Mouse (Mus musculus) forelimb bud, embryonic 11.5 days (tissue): Measurements from ENCODE around the gene Gm10775.

ENCODE experiments used
- DNase-seq: peaks from one replicate; pipeline ENCODE4 v3.0.0-alpha.2; 2012; ENCODE audit warnings: low read depth, low spot score

Gm10775 gene

DNA sequence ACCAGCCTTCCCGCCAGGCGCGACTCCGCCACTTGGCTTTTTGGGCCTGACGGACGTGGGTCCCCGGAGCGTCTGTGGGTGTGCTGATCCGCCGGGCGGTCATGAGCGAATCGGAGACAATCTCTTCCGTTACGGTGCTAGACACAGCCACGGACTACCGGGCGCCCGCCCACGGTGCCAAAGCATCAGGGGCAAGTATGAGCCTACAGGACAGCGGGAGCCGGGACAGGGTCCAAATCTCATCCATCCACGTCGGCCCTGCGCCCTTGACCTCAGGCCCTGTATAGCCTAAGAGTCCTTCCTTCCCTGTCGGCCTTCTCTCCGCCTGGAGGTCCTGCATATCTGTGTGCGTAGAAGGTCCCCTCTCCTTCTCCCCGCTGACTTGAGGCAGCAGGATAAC lies at the start of gene Gm10775:
Gm10775 (plus strand) TSS at position 301 of the 400 bp plus-strand sequence.
- no peak for DNase-seq

DNA sequence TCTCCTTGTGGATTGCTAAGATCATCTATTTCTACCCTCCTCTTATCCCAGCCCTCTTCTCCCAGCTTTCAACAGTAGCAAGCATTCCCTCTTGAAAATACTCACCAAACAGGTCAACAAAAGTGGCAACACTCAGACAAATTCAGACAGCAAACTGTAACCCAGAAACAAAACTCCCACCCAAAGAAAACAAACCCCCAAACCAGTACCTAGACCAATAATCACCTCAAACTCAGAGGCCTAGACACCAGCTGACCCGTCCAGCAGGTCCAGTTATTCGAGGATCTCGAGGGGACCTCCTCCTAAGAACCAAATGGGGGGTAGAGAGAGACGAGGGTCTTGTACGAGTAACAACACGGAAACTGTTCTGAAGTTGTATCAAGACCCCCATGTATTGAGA lies 33.4 kb upstream of the Gm10775 start:
- DNase-seq: no peak

DNA sequence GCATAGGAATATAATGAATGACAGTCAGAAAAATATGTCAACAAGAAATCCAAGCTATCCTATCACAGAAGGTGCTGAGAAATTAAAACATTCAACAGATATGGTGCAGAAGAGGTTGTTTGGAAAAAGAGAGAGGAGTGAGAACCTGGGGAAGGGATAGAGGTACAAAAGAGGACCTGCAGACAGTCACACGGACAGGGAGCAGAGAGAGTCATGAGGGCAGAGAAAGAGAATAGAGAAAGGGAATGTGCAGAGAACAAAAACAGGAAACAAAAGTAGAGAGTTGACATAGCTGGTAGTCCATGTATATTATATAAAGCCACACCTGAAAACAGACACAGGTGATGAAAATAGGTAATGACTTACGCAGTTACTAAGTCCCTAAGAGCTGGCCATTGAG lies 32.7 kb upstream of the Gm10775 start:
- DNase-seq: no peak

- no peak for DNase-seq
Observed at GRCm38 (mm10) chr13:65237211-65237610, 22.1 kb upstream of the Gm10775 start.

DNA sequence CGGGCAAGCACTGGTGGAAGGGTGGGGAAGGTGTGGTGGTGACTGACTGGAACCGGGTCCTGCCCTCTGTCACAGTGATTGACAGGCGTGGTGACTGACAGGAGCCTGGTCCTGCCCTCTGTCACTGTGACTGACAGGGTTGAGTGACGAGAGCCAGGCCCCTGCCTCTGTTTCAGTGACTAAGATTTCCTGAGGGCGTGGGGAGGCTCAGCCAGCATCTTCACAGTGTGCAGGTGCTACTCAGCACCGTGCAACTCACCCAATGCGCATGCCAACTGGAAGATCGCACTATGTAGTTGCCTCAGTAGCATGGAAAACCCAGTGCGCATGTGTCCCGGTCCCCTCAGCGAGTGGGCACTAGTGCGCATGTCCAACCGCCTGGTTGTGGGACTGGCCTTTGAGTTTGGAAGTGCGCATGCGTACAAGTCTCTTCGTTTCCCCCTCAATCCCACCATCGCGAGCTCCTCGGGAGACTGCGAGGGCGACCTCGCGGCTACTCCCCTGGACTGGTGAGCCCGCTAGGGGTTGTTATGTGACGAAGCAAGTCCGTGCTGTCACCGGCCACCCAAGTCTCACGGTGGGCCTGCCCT lies 18.7 kb upstream of the Gm10775 start:
- DNase-seq: peak; percentile 97

DNA sequence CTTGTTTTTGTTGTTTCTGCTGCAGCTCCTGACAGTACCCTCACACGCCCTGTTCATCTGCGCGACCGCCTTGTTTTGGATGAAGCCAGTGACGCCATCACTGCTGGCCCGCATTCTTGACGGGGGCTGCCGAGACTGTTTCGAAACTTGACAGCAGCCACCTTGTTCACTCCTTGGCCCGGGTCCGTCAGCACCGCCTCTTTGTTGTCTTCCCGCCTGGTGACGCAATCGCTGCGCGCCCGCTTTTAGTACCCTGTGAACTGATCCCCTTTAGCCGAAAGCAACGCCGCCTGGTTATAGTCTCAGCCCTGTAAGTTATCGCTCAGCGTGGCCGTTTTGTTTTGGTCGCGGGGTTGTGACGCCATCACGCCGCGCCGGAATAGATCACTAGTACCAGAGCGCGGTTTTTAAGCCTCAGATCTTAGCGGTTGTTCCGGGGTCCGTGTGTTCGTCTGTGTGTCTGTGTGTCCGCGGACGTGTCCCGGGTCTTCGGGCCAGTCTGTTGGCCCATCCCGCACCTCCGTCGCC lies 18.2 kb upstream of the Gm10775 start:
- peak; percentile 89 for DNase-seq

GRCm38 (mm10) chr13:65241627-65242318 lies 17.6 kb upstream of the Gm10775 start:
- no peak for DNase-seq

DNA sequence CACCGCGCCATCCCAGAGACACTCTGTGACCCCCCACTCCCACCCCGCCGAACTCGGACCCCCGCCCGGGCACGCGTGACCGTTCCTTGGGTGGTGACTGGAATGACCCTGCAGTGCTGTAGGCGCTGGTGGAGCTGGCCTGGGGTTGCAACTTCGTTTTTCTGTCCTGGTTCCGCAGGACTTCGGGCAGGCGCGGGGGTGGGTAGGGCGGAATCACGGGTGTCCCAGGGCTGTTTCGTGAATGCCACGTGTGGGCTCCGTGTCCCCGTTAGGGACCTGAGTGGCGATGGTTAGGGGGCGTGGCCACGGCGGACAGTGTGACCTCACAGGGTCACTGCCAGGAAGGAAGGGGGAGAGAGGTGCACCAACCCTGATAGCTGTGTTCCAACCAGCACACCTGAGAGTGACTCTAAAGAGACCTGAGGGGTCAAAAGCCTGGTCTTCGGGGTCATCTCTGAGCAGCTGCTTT lies 17.0 kb upstream of the Gm10775 start:
- DNase-seq: no peak

DNA sequence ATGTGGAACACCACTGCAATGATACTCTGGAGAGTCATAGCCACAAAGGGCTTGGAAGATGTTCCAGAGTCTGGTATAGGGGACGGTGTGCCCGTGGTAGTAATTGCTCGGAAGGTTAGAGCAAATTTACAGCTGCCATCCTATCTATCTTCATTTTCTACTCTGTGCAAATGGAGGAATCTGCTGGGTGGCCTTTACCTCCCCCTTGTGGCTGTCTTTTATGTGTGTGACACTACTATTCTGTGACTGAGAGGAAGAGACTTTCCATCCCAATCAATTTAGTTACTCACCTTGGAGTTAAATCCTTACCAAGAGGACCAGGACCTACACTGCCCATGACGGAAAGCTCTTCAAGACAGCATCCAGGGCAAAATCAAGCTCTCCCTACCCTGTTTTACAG lies 16.1 kb upstream of the Gm10775 start:
- DNase-seq: no peak

DNA sequence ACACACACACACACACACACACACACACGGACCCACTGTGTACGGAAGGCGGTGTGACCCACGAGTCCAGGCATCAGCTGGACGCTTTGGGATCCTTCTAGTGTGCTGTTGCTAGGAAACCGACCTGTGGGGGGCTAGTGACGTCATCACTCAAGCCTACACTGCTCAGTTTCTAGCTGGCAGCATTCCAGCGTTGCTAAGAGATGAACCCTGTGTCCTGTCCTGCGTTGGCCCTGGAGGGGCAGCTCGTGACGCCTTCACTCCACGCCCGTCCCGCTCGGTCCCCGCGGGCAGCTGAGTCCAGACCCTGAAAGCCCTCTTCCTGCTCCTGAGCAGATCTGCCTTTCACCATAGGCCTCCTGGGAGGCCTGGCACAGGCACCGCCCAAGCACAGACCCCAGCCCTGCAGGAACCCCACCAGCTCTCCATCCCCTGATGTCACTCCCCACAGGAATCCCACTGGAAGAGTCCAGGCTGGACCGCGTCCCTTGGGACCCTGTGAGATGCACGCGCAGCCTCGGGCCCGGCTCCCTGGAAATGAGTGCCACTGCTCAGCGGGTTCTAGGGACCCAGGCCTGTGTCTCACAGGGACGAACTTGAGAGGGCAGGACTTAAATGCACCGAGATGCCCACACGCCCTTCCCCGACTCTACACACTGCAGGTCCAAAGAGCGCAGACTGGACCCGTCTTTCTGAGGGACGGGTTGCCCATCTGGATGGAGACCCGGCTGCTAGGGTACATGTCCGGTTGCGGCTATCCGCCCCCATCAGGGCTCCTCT lies 974 bp upstream of the Gm10775 start:
- DNase-seq: peak; percentile 38

- DNase-seq: no peak
Observed at GRCm38 (mm10) chr13:65262086-65262485, 2.7 kb downstream of the Gm10775 start.

DNA sequence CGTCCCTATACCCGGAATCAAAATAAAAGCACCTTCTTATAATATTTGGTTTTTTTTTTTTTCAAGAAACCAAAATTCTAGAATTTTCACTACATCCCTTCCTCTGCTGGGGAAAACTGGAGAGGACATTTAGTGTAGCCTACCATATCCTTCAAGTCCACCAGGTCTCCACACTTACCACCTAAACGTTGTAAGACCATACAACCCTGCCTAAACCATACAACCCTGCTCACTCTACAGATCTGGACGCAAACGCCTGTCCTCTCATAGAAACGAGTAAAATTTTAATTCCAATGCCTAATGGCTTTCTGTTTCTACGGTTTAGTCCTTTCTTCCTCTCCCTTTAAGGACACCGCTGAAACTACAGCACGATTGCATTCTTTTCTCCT lies 18.6 kb downstream of the Gm10775 start:
- no peak for DNase-seq

DNA sequence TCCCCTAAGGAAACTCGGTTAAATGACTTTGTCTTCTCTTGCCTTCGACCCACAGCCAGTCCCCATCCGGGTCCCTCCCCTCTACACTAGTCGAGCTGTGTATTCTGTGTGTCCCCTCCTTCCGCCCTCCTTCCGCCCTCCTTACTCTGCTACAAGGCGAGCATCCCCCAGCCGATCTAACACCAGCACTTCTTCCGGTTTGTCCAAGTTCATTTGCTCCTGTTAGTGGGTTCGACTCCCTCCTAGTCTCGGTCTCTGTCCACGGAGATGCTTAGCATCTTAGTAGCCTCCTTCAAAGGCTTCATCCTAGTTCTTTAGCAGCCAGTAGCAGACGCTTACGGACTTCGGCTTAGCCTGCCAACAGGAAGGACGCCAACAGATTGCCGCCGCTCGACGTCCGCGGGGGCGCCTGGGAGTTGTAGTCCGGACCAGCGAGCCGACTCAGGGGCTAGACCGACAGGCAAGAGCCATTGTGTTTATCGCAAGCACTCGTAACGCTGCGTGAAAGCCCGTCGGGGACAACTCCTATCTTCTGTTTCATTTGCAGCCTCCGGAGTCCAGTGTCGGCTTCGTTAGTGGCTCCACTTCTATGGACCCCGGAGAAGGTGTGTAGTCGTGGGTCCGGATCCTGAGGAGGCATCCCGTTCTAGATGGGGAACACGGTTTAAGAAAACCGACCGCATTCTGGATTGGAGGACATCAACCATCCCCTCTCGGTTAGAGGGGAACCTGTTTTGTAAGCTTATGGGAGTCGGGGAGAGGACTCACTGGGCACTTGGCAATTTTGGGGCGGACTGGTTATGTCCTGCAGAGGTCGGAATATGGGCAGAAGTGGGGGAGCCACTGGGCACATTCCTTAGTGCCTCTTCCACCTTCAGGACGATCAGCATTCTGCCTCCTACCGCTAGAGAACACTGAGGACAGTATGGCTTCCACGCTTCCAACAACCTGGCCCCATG lies 19.3 kb downstream of the Gm10775 start, which contains the start of gene Zfp369:
Zfp369 (plus strand) TSS at position 432 of the 959 bp plus-strand sequence.
- DNase-seq: peak; percentile 80

- DNase-seq: no peak
Observed at GRCm38 (mm10) chr13:65286771-65287170, 27.4 kb downstream of the Gm10775 start.

DNA sequence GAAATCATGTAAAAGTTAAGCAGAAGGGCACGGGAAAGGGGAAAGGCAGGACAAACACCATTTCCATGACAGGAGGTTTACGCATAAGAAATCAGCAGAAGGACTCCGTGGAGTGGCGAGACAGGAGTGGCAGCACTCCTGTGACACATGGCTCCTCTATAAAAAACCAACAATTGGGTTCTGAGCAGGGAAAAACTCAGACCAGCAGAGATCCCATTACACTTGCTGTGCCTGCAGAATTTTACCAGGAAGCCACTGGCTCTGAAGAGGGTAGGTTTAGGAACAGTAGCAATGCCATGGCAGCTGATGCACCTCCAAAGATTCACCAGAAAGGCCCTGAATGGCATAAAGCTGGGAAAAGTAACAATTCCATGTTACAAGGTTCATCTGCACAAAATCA lies 37.0 kb downstream of the Gm10775 start:
- no peak for DNase-seq
